Mouse (Mus musculus): ENCODE measurements around the gene Birc5. TPM values are rescaled to one million over a fixed set of nuclear protein-coding genes. Genes with fewer than 3 reads are reported as not detected.

The Birc5 gene
- total RNA-seq, 4 experiments from 2014 or later: 0.25 to 0.87 (median 0.67) TPM

- no peak for DNase-seq (ENCODE audit: low spot score)
Measured at GRCm38 (mm10) chr11:117886000-117886399, 36.9 kb downstream of the Birc5 start.

DNA sequence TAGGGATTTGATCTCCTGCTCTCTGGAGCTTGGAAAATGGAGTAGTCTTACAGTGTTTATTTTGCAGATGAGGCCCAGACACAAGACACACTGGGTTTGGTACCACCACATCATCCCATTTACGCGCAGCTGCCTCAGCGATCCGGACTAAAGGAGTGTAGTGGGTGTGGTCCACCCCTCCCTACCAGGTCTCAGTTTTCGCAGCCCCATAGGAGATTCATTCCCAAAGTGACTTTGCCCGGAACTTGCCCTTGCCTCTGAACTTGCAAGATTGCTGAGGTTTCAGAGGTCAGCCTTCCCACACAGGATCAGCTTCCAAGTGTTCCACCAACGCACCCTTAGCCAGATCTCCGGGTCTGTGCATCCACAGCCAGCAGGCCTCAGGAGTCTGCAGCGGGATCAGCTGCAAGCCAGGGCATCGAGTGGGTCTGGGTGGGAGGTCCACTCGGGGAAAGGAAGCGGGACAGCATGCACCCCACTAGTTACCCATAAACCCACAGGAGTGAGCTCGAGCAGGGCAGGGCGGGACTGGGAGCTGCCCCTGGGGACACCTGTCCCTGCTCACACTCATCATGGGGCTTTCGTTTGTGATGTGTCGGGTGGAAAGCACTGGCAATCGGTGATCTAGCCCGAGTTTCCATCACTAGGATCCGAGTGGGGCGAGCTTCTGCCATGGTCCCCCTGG lies 39.3 kb downstream of the Birc5 start:
- DNase-seq (ENCODE audit: low spot score): no peak

GRCm38 (mm10) chr11:117888853-117889822 lies 40.1 kb downstream of the Birc5 start:
- no peak for DNase-seq (ENCODE audit: low spot score)

DNA sequence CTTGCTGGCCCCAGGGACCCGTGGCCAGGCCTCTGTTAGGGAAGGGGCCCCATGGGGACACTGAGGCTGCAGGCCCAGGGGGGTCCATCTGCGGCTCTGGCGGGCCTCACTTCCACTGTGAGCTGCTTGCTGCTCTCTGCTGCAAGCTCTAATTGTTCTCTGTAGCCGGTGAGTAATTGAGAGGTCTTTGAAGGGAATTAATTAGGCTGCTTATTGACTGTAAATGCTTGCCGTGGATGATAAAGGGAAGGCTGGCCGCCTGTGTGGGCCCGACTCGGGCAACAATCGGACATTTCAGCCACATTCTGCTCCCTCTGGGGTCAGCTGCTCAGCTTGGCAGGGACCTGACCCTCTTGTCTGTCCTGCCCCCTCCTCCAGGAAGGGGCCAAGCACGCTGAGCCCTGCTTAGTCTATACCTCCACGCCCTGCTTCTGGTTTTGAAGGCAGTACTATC lies 40.9 kb downstream of the Birc5 start:
- no peak for DNase-seq (ENCODE audit: low spot score)

GRCm38 (mm10) chr11:117890519-117891282 lies 41.6 kb downstream of the Birc5 start:
- no peak for DNase-seq (ENCODE audit: low spot score)

- DNase-seq (ENCODE audit: low spot score): no peak
Measured at GRCm38 (mm10) chr11:117891581-117892175, 42.6 kb downstream of the Birc5 start.

- no peak for DNase-seq (ENCODE audit: low spot score)
Measured at GRCm38 (mm10) chr11:117892199-117892598, 43.1 kb downstream of the Birc5 start.

- no peak for DNase-seq (ENCODE audit: low spot score)
Measured at GRCm38 (mm10) chr11:117894676-117895075, 45.6 kb downstream of the Birc5 start.

GRCm38 (mm10) chr11:117896533-117896932 lies 47.5 kb downstream of the Birc5 start:
- no peak for DNase-seq (ENCODE audit: low spot score)

- DNase-seq (ENCODE audit: low spot score): no peak
Measured at GRCm38 (mm10) chr11:117902282-117902681, 53.2 kb downstream of the Birc5 start.

DNA sequence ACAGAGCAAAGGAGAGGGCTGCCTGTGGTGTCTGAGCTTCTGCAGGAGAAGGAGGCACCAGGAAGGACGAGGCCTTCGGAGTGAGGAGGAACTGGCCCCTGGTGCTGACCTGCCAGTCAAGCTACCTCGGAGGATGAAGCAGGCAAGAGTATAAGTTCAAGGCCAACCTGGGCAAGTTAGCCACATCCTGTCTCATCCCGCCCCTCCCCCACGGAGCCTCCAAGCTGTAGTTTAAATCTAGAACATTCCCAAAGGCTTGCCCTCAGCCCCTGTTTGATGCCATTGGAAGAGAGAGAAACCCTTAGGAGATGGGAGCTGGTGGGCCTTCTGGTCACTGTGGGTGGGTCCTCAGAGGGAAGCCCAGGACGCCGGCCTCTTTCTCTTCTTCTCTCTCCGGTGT lies 55.4 kb downstream of the Birc5 start:
- no peak for DNase-seq (ENCODE audit: low spot score)

Other genes starting within 250 kb of the Birc5 start
- gene Tnrc6c, start 195.0 kb upstream of the Birc5 start, total RNA-seq (2022): 10 to 100 TPM; 27.0 to 32.1 (median 29.7) TPM
- gene Tmc8, start 67.2 kb upstream of the Birc5 start, total RNA-seq (2022): 1 to 10 TPM; 2.3 to 4.4 (median 3.6) TPM
- gene Tmc6, start 67.1 kb upstream of the Birc5 start, total RNA-seq (2022): 10 to 100 TPM; 11.7 to 14.6 (median 12.8) TPM
- gene 6030468B19Rik, start 51.6 kb upstream of the Birc5 start, total RNA-seq (2022): not detected
- 1 to 10 TPM in 2 of 4 experiments, under 1 TPM in 1, not detected in 1; 0.63 to 1.3 (median 1.2) TPM for gene Gm20708, start 39.6 kb upstream of the Birc5 start, total RNA-seq (2022)
- gene Syngr2, start 39.6 kb upstream of the Birc5 start, total RNA-seq (2022): 100 to 1,000 TPM; 123 to 137 (median 131) TPM
- gene Afmid, start 23.3 kb upstream of the Birc5 start, total RNA-seq (2022): 1 to 10 TPM; 2.3 to 6.0 (median 4.9) TPM
- 1 to 10 TPM in 3 of 4 experiments, under 1 TPM in 1; 0.78 to 3.2 (median 2.3) TPM for gene Tk1, start 23.2 kb upstream of the Birc5 start, total RNA-seq (2022)
- not detected for gene Tmem235, start 11.5 kb downstream of the Birc5 start, total RNA-seq (2022)
- 10 to 100 TPM in 3 of 4 experiments, 1 to 10 TPM in 1; 9.0 to 11.3 (median 10.3) TPM for gene Tha1, start 24.2 kb downstream of the Birc5 start, total RNA-seq (2022)
- 1 to 10 TPM; 3.8 to 6.2 (median 4.7) TPM for gene Socs3, start 120.8 kb downstream of the Birc5 start, total RNA-seq (2022)
- 10 to 100 TPM; 16.4 to 20.6 (median 19.2) TPM for gene Pgs1, start 137.0 kb downstream of the Birc5 start, total RNA-seq (2022)

All from heart, adult 8-10 months (tissue).